Mouse (Mus musculus): ENCODE results near the gene P2ry14. TPM values are rescaled to one million over a fixed set of nuclear protein-coding genes. Genes with fewer than 3 reads are reported as not detected.
A peak's percentile ranks its signal among the peaks of the same experiment; 100 is the strongest.
"Not testable (repeated sequence)": the region's sequence is repeated elsewhere in the genome, so short reads cannot be mapped to it uniquely, and the experiment has no call there.

P2ry14 gene
- total RNA-seq, 2 experiments from 2014 or later = 1.8 to 3.5 TPM

DNA sequence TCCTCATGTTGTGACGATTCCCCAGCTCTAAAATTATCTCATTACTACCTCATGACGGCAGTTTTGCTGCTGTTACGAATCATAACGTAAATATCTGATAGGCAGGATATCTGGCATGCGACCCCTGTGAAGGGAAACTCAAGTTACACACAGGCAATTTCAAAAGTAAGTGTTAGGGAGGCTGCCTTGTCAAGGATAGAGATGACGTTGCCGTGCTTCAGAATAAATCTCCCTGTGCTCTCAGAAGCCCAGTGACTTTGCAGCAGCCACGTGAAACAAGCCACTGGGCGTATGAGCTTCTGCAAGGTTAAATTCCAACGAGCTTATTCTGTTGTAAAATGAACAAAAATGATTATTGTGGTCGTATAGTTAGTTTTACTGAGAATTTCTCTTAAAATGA is 74.8 kb downstream of the P2ry14 start:
- no peak for DNase-seq (ENCODE audit: low spot score in 2 of 2)
- Histone ChIP-seq H3K27ac (no peak overlapping the region), H3K4me3 (no peak overlapping the region)
- no peak for TF ChIP-seq CTCF (conservative IDR thresholded peaks at IDR 0.05)

DNA sequence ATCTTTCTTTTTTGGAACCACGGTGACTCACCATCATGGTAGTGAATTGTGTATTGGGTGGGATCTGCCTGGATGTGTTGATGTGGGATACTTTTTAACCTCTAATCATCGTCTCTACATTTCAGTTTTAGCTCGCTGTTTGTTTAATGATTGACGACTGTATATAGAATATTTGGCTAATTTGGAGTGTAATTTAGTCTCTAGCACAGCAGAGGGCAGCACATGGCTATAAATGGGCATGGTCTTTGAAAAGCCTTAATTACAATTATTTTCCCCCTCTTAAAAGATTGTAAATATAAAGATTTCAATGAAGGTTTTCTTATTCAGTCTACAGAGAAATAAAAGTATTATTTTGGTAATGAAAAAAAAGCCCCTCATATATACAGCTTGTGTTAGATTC is 76.1 kb downstream of the P2ry14 start:
- DNase-seq (ENCODE audit: low spot score in 2 of 2) = peak in 1 of 2 experiments; percentile 36
- Histone ChIP-seq H3K4me3 (no peak overlapping the region), H3K27ac (no peak overlapping the region)
- TF ChIP-seq CTCF (conservative IDR thresholded peaks at IDR 0.05) = peak; percentile 84

DNA sequence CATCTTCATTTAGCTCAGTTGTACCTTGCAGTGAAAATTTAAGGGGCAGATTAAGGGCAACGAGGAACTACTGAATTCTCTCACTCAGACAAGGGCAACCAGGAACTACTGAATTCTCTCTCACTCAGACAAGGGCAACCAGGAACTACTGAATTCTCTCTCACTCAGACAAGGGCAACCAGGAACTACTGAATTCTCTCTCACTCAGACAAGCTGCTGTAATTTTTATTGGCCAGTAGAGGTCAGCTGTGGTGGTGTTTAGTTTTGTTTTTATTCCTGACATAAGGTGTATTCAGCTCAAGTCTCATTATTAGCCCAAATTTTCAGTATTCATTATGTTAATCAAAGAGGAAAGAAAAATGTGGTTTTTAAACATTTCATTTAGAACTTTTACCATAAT is 84.3 kb downstream of the P2ry14 start:
- H3K4me3 ChIP-seq; H3K27ac ChIP-seq; DNase-seq (ENCODE audit: low spot score in 2 of 2): not testable (repeated sequence)
- peak; percentile 62 for TF ChIP-seq CTCF (conservative IDR thresholded peaks at IDR 0.05)

DNA sequence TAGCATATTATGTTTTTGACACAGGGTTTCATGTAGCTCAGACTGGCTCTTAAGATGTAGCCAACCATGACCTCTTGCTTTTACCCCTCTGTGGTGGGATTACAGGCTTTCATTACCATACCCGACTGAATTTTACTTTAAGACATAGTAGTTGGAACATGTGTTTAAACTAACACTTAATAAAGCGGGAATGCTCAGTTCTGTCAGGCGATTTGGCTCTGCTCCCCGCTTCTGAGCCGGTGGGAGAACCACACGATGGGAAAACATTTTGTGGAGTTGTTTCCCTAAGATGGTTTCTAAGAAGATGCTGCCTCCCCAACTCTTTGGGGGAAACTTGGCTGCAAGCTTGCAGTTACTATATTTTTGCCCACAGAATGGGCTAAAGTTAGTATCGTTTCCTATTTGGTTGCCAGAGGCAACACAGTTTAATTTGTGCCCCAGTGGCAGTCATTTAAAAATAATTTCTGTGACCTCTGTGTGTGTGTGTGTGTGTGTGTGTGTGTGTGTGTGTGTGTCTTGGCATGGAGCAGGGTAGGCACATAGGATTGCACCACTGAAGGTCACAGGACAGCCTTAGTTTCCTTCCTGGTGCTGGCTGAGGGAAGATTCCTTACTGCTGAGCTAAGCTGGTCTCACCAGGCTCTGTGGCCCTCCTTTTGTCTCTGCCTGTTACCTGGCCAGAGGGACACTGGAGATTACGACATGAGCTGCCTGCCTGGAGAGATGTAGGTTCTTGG is 86.7 kb downstream of the P2ry14 start:
- no peak for TF ChIP-seq CTCF (conservative IDR thresholded peaks at IDR 0.05)
- Histone ChIP-seq H3K4me3 (no peak overlapping the region), H3K27ac (no peak overlapping the region)
- no peak for DNase-seq (ENCODE audit: low spot score in 2 of 2)

DNA sequence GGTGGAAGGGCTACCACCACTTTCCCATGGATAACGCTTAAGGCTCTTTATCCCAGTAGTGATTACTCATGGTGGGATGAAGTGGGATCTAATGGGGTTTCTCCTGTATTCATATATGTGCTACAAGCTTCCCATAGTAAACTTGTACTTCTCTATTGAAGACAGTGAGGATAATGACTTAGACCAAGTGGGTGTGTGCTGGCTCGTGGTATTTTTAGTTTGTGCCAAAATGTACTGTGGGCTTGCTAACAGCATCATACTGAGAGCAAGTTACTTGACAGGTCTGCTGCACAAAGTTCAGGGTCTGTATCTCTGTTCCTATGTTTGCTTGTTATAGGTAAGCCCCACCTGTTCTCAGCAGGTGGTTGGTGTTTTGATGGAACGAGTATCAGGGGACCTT is 87.5 kb downstream of the P2ry14 start:
- H3K4me3 ChIP-seq = no peak overlapping the region
- H3K27ac ChIP-seq = no peak overlapping the region
- no peak for DNase-seq (ENCODE audit: low spot score in 2 of 2)
- TF ChIP-seq CTCF (conservative IDR thresholded peaks at IDR 0.05) = no peak

Other genes with a start within 250 kb of the P2ry14 start
- 10 to 100 TPM; 54.2 to 61.6 TPM for gene Med12l, start 147.8 kb downstream of the P2ry14 start, total RNA-seq (2021)
- gene Gpr171, start 51.8 kb downstream of the P2ry14 start, total RNA-seq (2021) = not detected
- gene Gpr87, start 41.5 kb upstream of the P2ry14 start, total RNA-seq (2021) = not detected
- gene P2ry13, start 57.3 kb upstream of the P2ry14 start, total RNA-seq (2021) = 10 to 100 TPM in 1 of 2 experiments, 1 to 10 TPM in 1; 9.4 to 10.1 TPM
- gene P2ry12, start 109.3 kb upstream of the P2ry14 start, total RNA-seq (2021) = 10 to 100 TPM; 38.5 to 43.3 TPM
- 1 to 10 TPM; 1.7 to 2.1 TPM for gene Igsf10, start 190.8 kb upstream of the P2ry14 start, total RNA-seq (2021)